Mouse (Mus musculus) heart, adult 9 months (tissue): ENCODE results near the gene Lrrc8d.

Experiments
- DNase-seq, 2 experiments: peaks; one replicate each; pipeline ENCODE4 v3.0.0; 2022; ENCODE audit warnings: low spot score in 2 of 2

Lrrc8d gene

DNA sequence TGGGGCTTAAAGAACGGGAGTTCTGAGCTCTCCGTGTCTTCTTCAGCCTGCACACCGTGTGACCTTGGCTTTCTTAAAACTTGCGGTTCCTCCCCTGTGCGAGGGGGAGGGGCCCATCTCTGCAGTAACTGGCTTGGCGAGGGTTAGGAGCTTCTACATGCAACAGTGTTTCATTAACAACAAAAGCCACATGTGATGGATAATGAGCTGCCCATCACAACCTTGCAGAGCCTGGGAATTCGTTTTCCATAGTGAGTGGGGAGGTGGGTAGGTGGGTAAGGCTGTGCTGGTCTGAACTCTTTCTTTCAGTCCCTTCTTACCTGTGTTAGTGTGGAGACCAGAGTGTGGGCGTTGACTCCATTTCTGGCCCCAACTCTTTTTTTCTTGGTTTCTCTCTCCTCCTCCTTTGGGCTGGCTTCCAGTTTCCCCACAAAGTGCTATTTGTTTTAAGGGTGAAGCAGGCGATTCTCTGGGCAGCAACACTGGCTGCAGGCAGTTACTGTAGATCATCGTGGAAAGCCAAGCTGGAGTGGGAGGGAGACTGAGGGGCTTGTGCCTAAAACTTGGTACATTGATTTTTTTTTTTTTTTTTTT lies 15.9 kb downstream of the Lrrc8d start:
- no peak for DNase-seq

DNA sequence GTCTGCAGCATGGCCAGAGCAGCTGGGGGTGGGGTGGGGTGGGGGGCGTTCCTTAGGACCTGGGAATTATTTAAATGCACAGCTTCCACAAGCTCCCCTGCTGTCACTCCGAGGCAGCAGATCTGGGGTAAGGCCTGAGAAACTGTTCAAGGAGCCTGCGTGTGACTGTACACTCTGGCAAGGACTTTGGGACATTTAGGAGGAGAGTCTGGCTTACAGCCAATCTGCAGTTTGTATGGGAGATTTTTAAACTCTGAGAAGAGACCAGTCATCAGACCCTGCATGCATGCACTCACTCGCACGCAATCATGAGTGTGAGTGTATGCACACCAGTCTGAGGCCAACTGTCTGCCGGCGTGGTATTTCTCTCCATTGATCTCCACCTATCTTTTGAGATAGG lies 17.5 kb downstream of the Lrrc8d start:
- DNase-seq: no peak

GRCm38 (mm10) chr5:105718138-105718670 lies 18.4 kb downstream of the Lrrc8d start:
- peak; percentile 47 to 66 for DNase-seq

DNA sequence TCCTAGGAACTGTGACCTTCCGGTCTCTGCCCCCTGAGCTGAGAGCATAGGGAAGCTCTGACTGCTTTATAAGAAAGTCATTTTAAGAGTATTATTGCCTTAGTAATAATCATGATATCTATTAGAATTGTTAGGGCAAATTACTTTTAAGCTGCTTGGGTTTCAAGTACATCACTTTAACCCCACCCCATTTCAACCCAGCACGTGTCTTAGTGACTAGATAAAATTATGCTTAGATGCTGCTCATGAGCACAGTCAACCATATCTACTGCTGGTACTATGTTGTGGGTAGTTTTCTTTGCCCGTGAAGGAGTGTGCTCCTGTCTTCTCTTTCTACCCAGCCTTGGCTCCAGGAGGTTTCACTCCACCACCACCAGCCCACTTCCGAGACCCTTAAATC lies 21.5 kb downstream of the Lrrc8d start:
- no peak for DNase-seq

DNA sequence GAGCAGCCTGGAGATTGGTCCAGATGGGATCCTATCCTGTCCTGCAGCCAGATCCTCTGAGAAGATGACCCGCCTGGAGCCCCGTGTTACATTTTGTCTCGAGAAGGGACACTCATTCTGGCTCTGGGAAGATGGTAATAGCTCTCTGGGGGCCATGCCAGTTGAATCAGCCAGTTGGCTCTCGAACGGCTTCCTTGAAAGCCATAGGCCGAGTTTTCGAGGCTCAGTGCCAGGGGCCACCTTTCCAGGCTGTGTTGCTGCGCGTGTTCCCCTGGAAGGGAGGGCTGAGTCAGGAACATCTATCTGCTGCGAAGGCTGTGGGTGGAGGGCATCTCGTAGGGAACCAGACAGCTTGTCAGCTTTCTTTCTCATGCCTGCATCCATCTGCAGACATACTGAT lies 23.0 kb downstream of the Lrrc8d start:
- DNase-seq: no peak

DNA sequence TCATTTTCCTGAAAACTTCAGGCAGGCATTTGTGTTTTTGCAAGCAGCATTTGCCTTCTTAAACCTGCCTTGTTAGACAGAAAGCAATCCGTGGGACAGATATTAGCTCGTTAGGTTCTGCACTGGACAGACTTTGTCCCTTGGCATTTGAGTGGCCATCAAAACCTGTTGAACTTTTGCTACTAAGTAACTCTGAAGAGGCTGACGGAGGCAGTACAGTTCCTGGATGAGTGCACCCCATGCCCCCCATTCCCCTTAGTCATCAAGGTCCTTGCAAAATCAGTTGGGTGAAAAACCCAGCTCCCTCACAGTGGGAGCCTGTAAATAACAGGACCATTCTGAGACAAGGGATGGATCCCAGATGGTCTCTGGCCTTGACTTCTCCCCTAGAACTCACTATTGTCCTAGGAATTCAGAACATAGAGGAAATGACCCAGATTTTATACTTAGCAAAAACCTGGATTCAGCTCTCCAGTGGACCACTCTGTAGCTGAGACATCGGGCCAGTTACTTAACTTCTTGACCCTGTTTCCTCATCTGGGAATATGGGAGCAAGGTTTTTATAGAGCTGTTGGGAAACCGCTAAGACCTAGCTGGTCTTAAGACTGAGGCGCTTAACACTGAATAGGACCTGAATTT lies 30.5 kb downstream of the Lrrc8d start:
- DNase-seq: peak; percentile 39 to 76

GRCm38 (mm10) chr5:105731173-105731626 lies 31.4 kb downstream of the Lrrc8d start:
- no peak for DNase-seq

- DNase-seq: peak; percentile 47 to 57
Observed at GRCm38 (mm10) chr5:105731627-105732432, 32.1 kb downstream of the Lrrc8d start.

DNA sequence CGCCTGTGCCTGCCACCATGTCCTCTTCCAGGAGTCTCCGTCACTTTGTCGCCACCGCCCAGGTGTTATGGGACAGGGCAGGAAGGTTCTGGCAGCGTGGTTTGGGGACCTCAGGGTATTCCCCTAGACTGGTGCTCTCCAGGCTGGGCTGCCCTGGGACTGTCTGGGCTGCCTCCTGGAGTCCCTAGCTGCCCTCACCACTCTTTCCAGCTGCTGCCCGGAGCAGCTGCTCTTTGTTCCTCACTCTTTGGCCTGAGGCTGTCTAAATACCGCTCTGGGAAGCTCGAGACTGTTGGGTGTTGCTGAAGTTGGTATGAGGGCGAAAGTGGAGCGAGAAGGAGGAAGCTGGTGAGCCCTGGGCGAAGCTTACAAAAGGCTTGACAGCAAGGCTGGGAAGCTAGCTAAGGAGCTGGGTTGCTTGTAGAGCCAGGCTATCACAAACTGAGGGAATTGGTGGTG lies 32.7 kb downstream of the Lrrc8d start:
- DNase-seq: no peak

DNA sequence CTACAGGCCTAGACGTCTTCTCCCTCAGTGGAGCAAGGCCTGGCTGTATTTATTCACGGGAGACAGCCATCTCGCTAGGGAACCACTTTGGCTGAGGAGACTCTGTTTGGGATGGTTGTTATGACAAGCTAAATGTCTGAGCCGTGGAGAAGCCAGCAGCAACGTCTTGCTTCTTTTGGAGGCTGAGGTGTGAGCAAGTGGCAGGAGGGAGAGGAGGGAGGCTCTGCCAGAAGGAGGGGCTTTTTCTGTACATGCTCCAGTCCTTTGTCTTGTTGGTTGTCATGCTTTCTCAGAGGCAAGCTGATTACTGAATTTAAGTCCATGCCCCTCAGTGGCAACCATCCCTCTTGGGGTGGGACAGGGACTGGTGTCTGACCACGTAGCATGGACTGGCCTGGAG lies 33.5 kb downstream of the Lrrc8d start:
- no peak for DNase-seq

GRCm38 (mm10) chr5:105736365-105736764 lies 36.6 kb downstream of the Lrrc8d start:
- no peak for DNase-seq

DNA sequence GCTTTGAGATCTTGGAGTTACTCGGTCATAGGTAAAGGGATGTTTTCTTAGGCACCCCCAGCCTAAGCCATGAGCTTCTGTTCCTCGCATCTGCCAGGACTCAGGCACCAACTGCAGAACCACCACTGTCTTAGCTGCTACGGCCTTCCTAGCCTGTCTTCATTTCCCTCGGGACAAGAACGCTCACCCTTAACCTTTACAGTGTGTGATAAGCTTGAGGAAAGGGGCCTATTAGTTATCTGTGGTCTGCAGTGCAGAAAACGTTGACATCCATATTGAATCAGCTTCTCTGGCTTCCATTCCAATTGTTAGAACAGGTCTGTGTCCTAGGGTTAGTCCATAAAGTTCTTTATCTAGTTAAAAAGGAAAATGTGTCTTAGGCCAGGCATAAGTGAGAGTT lies 37.4 kb downstream of the Lrrc8d start:
- no peak for DNase-seq

GRCm38 (mm10) chr5:105740437-105740836 lies 40.7 kb downstream of the Lrrc8d start:
- DNase-seq: no peak

GRCm38 (mm10) chr5:105742641-105743040 lies 42.9 kb downstream of the Lrrc8d start:
- DNase-seq: no peak

- DNase-seq: no peak
Observed at GRCm38 (mm10) chr5:105745324-105745723, 45.6 kb downstream of the Lrrc8d start.

DNA sequence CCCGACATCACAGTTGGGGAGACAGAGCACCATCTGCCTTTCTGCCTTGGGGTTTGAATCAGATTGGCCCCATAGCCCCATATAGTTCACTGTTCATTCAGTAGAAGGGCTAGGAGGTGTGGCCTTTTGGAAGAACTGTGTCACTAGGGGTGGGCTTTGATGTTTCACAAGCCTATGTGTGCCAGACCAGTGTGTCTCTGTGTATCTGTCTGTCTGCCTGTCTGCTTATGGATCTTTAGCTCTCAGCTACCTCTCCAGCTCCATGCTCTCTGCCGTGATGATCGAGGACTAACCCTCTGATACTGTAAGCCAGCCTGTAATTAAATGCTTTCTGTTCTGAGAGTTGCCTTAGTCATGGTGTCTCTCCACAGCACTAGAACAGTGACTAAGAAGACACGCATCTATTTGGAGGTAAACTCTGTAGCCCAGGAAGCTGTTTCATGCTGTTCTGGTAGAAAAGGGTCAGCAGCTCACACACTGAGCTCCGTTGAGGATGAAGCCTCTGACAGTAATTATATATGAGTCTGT lies 46.2 kb downstream of the Lrrc8d start:
- DNase-seq: no peak

DNA sequence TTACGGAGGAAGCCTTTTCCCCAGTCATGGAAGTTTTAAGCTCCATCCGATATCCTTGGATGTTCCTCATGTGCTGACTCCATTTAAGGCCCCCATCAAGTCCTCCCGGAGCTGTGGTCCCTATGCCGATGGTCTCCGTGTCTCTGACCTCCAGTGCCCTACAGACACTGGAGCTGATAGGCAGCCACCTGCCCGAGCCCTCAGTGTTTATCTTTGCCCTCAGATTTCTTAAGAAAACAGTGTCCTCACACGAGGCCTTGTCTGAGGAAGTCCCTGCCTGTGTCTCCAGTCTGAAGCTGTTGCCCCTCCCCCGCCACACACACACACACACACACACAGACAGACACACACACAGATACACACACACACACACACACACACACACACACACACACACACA lies 55.0 kb downstream of the Lrrc8d start:
- DNase-seq: no peak

- DNase-seq: no peak
Observed at GRCm38 (mm10) chr5:105755491-105755890, 55.7 kb downstream of the Lrrc8d start.

GRCm38 (mm10) chr5:105757978-105758377 lies 58.2 kb downstream of the Lrrc8d start:
- DNase-seq: no peak

DNA sequence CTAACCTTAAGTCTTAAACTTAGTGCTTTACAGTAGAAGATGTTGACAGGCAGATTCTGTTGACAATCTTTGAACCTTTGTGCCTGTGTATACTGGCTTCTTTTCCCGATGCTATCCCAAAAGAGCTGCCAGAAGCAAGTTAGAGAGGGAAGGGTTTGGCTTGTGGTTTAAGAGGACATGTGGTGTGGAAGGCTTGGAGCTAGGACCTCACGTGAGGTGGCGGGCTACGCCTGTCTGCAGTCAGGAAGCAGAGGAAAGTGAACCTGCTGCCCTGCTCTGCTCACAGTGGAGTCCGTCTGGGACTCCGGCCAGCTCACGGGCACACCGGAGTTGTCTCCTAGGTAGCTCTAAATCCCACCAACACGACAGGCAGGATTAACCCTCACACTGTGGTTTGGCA lies 59.1 kb downstream of the Lrrc8d start:
- DNase-seq: no peak

DNA sequence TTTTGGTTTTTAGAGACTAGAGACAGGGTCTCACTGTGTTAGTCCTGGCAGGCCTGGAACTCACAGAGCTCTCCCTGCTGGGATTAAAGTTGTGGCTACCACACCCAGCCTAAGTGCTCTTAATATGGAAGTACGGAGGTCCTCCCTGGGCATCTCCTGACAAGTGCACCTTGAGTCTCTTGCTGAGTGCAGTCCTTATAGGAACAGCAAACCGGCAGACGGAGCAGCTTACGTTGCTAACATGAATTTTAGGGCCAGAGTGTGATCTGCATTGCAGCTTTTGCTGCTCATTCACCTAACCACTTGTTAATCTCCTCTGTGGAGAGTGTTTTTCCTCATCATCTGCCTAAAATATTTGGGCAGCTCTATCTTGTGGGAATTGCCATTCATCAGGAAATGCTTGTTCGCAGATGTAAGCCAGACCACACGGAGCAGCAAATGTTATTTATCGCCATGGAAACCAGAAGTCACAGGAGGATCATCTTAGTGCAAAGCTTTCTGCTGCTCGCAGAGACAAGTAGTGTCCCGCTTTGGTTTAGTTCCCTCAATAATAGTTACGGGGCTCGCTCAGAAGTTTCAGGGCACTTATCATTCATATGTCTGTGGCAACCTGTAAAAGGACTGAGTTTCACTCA lies 62.2 kb downstream of the Lrrc8d start:
- peak; percentile 41 to 60 for DNase-seq

- no peak for DNase-seq
Observed at GRCm38 (mm10) chr5:105764369-105764768, 64.6 kb downstream of the Lrrc8d start.
